Mouse (Mus musculus): Measurements from ENCODE around the gene Gm49396.

DNA sequence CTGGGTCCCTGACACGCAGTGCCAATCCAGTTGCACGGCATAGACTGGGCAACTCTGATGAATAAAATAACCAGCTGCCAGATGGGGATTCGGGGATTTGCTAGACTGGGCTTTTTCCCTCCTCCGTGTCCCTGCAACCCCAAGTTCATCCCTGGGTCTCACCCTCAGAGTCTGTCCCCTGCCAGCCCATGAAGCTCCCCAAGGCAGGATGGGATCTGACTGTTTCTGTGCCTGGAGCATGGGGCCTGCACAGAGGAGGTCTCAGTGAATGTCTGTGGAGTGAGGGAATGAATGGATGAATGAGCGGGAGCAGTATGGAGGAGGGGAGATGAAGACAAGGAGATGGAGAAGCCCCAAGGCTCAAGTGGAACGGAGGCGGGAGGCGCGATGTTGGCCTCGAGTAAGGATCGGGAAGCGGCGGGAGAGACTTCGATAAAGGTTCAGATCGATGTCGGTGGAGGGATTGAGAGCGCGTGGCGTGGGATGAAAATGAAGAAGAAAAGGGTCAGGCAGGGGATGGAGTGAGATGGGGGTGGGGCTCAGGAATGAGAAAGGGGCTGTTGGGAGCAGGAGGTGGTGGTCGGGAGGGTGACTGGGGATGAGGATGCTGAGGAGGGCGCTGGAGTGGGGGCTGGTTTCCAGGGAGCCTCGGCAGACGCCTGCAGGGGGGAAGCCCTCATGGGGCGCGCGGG lies 29.1 kb upstream of the Gm49396 start:
- TF ChIP-seq POLR2A (IDR thresholded peaks at IDR 0.05; ENCODE audit: insufficient read depth, low read depth, low read length) (no peak), CTCF (IDR thresholded peaks at IDR 0.05; ENCODE audit: insufficient read depth, low read depth, low read length) (no peak)

Data from olfactory bulb, adult 2 months (tissue).